Mouse (Mus musculus): Measurements from ENCODE around the gene Irf2bpl. TPM values are rescaled to one million over a fixed set of nuclear protein-coding genes. Genes with fewer than 3 reads are reported as not detected.

Irf2bpl gene
- total and polyA plus RNA-seq, 3 experiments: 6.9 to 8.0 TPM; not detected in 1

GRCm38 (mm10) chr12:86853516-86853915, 31.1 kb downstream of the Irf2bpl start:
- Histone ChIP-seq H3K9me3 (replicated peaks; ENCODE audit: insufficient read depth, low read length) (no peaks in the 10 kb centered on the region), H3K27me3 (ENCODE audit: control insufficient read depth in 1 of 2, insufficient read depth in 2 of 2, low read length in 2 of 2) (peaks cover 0 to 2% of the 10 kb centered on the region in 2 experiments; a peak in 2 of 4 replicates), H3K36me3 (ENCODE audit: control insufficient read depth in 1 of 2, insufficient read depth in 2 of 2, low read length in 2 of 2) (no peaks in the 10 kb centered on the region), H3K4me3 (ENCODE audit: control insufficient read depth in 1 of 2, insufficient read depth in 1 of 2, low read depth in 2 of 2, low read length in 2 of 2) (no peak overlapping the region), H3K27ac (ENCODE audit: control insufficient read depth, low read depth, low read length) (no peak overlapping the region), H3K79me2 (ENCODE audit: control insufficient read depth, insufficient read depth, low read length, poor library complexity) (no peaks in the 10 kb centered on the region), H3K9ac (ENCODE audit: control insufficient read depth, low read depth, low read length, poor library complexity, severe bottlenecking) (no peak overlapping the region), H3K4me1 (ENCODE audit: control insufficient read depth in 1 of 2, insufficient read depth in 2 of 2, low read length in 2 of 2) (peaks cover 0 to 4% of the 10 kb centered on the region in 2 experiments; a peak in 1 of 4 replicates)
- TF ChIP-seq ELF1 (IDR thresholded peaks at IDR 0.05; ENCODE audit: low read depth, low read length) (no peak), MYB (IDR thresholded peaks at IDR 0.05; ENCODE audit: low read depth, low read length) (no peak), EP300 (IDR thresholded peaks at IDR 0.05; ENCODE audit: low read depth in 1 of 2, low read length in 2 of 2) (peak; percentile 49 to 50; a peak in 3 of 4 replicates), ETS1 (IDR thresholded peaks at IDR 0.05; ENCODE audit: low read depth, low read length) (peak; percentile 61; the same call in 1 of the 2 replicates), GATA1 (IDR thresholded peaks at IDR 0.05; ENCODE audit: low read depth, low read length) (peak; percentile 64), MYC (IDR thresholded peaks at IDR 0.05; ENCODE audit: low read depth, low read length) (no peak), TCF12 (IDR thresholded peaks at IDR 0.05; ENCODE audit: low read depth, low read length) (peak; percentile 56; the same call in 1 of the 2 replicates), NELFE (IDR thresholded peaks at IDR 0.05; ENCODE audit: low read depth, low read length) (no peak)
- no peak for DNase-seq (ENCODE audit: low read depth, low spot score)

GRCm38 (mm10) chr12:86851313-86851712, 33.3 kb downstream of the Irf2bpl start:
- H3K4me1 ChIP-seq (ENCODE audit: control insufficient read depth in 1 of 2, insufficient read depth in 2 of 2, low read length in 2 of 2): peaks cover 0 to 4% of the 10 kb centered on the region in 2 experiments; a peak in 1 of 4 replicates
- no peak for DNase-seq (ENCODE audit: low read depth, low spot score)
- no peak overlapping the region for H3K27ac ChIP-seq (ENCODE audit: control insufficient read depth, low read depth, low read length)
- no peaks in the 10 kb centered on the region for H3K79me2 ChIP-seq (ENCODE audit: control insufficient read depth, insufficient read depth, low read length, poor library complexity)
- H3K27me3 ChIP-seq (ENCODE audit: control insufficient read depth in 1 of 2, insufficient read depth in 2 of 2, low read length in 2 of 2): peaks cover 2 to 4% of the 10 kb centered on the region in 2 experiments; a peak in 2 of 4 replicates
- H3K9me3 ChIP-seq (replicated peaks; ENCODE audit: insufficient read depth, low read length): no peaks in the 10 kb centered on the region
- H3K9ac ChIP-seq (ENCODE audit: control insufficient read depth, low read depth, low read length, poor library complexity, severe bottlenecking): no peak overlapping the region
- no peak for TF ChIP-seq CHD1 (IDR thresholded peaks at IDR 0.05; ENCODE audit: low read depth, low read length)
- TF ChIP-seq MXI1 (IDR thresholded peaks at IDR 0.05; ENCODE audit: low read depth, low read length): no peak
- no peak for TF ChIP-seq ZNF384 (IDR thresholded peaks at IDR 0.05; ENCODE audit: low read depth, low read length)
- TF ChIP-seq TCF12 (IDR thresholded peaks at IDR 0.05; ENCODE audit: low read depth, low read length): no peak
- TF ChIP-seq ELF1 (IDR thresholded peaks at IDR 0.05; ENCODE audit: low read depth, low read length): no peak
- TF ChIP-seq JUND (IDR thresholded peaks at IDR 0.05; ENCODE audit: low read depth, low read length): no peak
- no peak for TF ChIP-seq CTCF (IDR thresholded peaks at IDR 0.05 in 2 of 3, conservative IDR thresholded peaks at IDR 0.05 in 1 of 3; ENCODE audit: control insufficient read depth in 1 of 3, insufficient read depth in 1 of 3, low read depth in 2 of 3, low read length in 3 of 3, poor library complexity in 1 of 3, severe bottlenecking in 1 of 3)
- no peak for TF ChIP-seq TAL1 (IDR thresholded peaks at IDR 0.05; ENCODE audit: low read length)
- no peak for TF ChIP-seq ZC3H11A (IDR thresholded peaks at IDR 0.05; ENCODE audit: low read depth, low read length)
- no peak for TF ChIP-seq BHLHE40 (IDR thresholded peaks at IDR 0.05; ENCODE audit: borderline replicate concordance, low read depth, low read length)
- no peak for TF ChIP-seq MAZ (IDR thresholded peaks at IDR 0.05; ENCODE audit: low read depth, low read length)
- TF ChIP-seq USF2 (IDR thresholded peaks at IDR 0.05; ENCODE audit: borderline replicate concordance in 1 of 2, insufficient read depth in 1 of 2, low read depth in 1 of 2, low read length in 2 of 2): no peak
- TF ChIP-seq GABPA (IDR thresholded peaks at IDR 0.05; ENCODE audit: low read depth, low read length): no peak
- H3K4me3 ChIP-seq (ENCODE audit: control insufficient read depth in 1 of 2, insufficient read depth in 1 of 2, low read depth in 2 of 2, low read length in 2 of 2): no peak overlapping the region
- no peaks in the 10 kb centered on the region for H3K36me3 ChIP-seq (ENCODE audit: control insufficient read depth in 1 of 2, insufficient read depth in 2 of 2, low read length in 2 of 2)

All from MEL (cell line).